Mouse (Mus musculus): ENCODE data around the gene Slc27a1.

The Slc27a1 gene

DNA sequence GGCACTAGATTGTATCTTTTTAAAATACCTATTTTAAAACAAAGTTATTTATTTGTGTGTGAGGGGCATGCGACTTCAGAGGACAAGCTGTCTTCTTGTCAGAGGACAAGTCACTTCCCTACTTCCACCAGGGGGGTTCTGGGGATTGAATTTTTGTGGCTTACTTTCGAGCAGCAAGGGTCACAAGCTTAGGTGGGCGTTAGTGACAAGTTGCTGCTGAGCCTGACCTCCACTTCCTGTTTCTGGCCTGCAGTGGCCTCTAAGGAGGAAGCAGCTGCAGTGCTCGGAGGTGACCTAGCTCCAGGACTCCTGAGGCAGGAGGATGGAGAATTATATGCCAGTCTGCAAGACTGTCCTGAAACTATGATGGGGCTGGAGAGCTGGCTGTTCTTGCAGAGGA is 44.7 kb downstream of the Slc27a1 start:
- peak in 1 of 2 experiments; percentile 14 for DNase-seq (ENCODE audit: low spot score in 2 of 2)

DNA sequence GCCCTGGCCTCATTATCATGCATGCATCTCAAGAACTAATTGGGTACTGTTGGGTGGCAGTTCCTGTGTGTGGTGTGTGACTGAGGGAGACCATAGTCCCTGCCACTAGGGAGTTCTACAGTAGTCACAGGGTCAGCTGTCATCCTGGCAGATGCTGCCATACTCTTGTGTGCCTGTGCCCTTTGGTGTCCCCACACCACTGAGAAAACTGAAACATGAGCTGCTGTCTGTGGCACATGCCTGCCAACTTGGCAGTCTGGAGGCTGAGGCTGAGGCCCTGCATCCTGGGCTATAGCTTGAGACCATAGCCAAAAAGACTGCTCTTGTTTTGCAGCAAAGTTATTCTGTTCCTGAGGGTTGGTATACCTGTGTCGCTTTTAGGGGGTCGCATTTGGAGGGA is 51.1 kb downstream of the Slc27a1 start:
- no peak for DNase-seq (ENCODE audit: low spot score in 2 of 2)

DNA sequence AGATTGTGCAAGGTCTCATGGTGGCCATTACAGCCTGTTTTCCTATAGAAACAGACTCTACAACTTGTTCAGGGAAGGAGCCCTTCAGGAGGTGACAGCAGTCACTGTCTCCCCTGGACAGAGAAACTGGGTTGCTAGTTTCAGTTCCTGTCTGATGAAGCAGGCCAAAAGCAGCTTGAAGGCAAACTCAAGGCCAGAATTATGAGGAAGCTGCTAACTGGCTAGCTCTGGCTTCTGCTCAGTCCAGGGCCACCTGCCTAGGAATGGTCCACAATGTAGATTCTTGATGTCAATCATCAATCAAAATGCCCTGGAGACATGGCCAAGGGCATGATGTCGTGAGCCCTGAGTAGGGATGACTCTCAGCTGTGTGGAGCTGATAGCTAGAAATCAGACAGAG is 56.4 kb downstream of the Slc27a1 start:
- DNase-seq (ENCODE audit: low spot score in 2 of 2) = no peak

DNA sequence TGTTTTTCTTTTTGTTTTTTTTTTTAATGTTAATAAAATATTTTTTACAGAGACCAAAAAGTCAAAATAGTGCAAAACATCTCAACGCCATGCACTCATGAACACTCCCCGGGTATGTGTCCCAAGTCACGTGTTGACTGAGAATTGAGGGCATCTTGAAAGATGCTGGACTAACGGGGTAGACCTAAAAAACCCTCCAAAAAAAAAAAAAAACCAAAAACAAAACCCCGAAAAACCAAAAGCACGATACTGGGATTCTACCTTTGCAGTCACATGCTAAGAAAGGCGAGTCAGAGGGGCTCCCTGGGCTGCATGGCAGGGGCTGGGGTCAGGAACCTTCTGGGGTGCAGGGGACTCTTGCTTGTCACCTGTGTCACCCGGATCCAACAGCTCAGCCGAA is 58.1 kb downstream of the Slc27a1 start:
- DNase-seq (ENCODE audit: low spot score in 2 of 2) = no peak

DNA sequence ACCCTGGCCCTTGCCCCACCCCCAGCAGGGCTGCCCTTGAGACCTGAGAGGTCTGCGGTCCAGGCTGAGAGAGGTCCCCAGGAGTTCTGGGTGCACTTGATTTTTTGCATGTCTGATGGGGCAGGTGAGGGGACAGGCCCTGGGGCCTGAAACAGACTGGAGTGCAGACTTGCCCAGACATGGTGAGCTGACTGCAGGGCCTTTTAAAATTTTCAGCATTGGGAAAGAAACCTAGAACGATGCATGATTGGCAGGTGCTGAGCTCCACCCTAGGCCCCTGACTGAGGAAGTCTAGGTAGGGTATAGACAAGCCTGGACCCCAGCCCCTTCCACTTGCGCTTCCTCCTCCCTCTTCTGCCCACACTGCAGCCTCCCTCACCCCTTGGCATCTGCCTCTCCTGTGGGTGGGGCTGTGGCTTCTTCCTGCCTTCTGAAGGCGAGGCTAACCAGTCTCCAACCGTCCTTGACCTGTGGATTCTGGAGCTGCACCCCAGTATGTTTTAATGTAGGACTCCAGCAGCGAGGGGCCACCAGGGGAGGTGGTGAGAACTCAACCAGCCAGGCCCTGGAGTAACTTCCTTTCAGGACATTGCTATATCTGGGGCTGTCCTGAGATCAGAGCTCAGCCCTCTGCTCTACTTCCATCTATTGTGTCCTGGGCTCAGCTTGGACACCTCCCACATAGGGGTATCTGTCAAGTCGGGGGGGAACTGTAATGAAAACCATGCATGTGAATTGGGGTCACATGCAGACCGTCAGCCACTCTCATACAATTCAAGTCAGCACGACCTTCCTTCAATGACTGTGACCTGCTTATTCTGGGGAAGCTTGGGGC is 58.8 kb downstream of the Slc27a1 start:
- DNase-seq (ENCODE audit: low spot score in 2 of 2) = no peak

DNA sequence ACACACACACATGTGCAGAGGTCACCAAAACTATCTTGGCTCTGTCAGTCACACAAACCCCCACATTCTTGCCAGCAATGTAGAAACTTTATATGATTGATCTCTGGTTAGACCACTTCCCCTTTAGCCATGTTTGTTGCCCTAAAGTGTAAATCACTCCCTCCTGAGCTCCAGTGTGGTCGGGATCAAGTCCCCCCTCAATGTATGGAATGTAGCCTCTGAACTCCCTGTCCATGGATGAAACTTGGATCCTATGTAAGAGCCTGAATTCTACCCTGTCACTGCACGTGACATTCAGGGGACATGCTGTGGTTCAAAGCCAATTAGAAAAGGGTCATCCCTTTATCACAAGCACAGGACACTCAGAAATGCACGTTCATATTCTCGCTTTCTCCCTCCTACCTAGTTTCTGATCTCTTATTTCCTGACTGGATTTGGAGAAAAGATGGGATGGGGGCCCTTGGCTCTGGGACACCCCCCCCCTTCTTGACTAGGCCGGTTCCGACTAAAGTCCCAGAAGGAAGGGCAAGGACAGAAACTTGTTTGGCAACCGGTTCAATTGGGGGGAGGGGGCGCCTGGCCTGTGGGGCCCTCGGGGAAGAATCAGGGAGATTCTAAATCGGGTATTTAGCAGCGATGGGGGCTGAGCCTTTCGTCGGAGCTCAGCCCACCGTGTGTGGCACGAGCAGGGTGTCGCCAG is 59.9 kb downstream of the Slc27a1 start:
- DNase-seq (ENCODE audit: low spot score in 2 of 2) = no peak

DNA sequence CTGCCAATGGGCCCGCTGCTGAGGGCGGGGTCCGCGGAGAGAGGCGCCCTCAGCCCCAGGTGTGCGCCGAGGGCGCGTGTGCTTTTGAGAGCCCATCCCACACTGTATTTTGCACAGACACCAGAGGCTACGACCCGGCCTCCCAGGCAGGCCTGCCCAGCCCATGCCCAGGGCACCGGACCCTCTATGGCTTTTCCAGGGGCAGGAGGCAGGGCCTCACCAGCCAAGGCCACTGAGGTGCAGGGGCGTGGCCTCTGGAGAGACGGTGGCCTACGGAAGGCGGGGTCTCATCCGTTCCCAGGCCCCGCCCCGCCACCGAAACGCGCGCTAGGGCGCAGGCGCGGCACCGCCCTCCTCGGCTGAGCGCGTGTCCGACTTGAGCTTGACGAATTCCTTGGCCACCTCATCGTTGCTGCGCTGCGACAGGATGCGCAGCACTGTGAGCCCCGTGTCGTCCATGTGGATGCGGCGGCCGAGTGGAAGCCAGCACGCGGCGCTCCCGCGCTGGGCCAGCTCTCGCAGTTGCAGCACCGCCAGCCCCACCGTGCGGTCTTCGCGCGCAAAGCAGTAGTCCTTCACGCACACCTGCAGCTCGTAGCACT is 60.5 kb downstream of the Slc27a1 start:
- peak; percentile 87 to 90 for DNase-seq (ENCODE audit: low spot score in 2 of 2)

DNA sequence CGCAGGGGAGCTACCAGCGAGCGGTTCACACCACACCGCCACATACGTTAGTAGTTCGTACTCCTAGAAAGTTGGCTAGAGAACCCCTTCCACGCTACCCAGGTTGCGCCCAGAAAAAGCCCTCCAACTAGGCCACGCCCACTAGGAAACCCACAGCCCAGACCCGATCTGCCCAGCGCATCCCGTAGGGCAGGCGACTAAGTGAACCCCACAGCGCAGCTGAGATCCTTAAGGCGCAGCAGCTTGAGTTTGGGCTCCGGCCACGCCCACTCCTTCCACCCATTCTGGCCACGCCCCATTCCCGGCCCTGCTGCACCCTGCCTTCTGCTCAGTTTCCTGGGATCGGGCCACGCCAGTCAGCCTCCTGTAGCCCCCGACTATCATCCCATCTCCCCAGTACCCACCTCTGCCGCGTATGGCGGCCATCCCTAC is 61.1 kb downstream of the Slc27a1 start:
- no peak for DNase-seq (ENCODE audit: low spot score in 2 of 2)

DNA sequence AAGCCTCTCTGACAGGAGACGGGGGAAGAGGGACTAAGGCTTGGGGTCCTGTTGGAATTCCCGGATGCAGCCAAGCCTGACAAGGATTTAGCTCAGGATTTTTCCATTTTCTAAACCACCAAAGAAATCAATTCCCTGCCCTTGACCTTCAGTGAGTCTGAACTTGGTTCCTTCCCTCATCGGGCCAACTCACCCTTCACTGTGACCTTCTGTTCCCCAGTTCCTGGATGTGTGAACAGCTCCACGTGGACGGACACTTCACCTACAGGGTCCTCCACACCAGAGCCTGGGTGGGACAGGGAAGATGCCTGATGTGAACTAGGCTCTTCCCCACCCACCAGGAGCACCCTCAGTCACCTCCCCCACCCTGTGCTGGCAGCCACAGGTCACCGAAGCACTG is 62.1 kb downstream of the Slc27a1 start:
- no peak for DNase-seq (ENCODE audit: low spot score in 2 of 2)

DNA sequence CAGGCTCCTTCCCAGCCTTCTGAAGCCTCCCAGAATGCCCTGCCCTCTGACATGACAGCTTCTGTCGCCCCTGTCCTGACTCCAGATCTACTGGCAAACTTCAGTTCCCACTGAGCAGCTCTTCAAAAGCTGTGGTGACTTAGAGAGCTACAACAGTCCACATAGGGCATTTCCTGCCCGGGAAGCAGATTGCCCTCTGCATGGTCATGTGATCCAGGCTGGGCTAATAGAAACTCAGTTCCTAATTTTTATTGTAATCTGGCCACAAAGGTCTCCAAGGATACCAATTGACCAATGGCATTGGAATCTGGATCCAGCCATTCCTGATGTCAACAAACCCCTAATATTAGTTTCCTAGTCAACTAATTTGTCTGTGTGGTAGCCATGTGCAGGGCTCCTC is 63.2 kb downstream of the Slc27a1 start:
- no peak for DNase-seq (ENCODE audit: low spot score in 2 of 2)

DNA sequence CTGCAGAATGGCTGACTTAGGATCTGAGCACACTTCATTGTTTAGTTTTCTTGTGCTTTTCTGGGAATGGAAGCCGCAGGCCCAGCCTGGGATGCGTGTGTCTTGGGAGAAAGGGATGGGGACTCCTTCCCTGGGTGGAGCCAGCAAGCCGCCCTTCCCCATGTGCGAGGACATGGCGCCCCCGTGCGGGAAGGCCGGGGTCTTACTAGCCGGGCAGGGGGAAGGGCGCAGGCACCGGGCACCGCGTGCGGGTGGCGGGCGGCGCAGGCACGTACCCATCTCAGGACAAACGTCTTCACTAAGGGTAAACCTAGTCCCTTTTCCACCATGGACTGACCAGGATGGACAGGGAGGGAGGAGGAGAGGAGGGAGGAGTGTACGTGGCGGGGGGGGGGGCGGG is 64.5 kb downstream of the Slc27a1 start:
- DNase-seq (ENCODE audit: low spot score in 2 of 2) = no peak

DNA sequence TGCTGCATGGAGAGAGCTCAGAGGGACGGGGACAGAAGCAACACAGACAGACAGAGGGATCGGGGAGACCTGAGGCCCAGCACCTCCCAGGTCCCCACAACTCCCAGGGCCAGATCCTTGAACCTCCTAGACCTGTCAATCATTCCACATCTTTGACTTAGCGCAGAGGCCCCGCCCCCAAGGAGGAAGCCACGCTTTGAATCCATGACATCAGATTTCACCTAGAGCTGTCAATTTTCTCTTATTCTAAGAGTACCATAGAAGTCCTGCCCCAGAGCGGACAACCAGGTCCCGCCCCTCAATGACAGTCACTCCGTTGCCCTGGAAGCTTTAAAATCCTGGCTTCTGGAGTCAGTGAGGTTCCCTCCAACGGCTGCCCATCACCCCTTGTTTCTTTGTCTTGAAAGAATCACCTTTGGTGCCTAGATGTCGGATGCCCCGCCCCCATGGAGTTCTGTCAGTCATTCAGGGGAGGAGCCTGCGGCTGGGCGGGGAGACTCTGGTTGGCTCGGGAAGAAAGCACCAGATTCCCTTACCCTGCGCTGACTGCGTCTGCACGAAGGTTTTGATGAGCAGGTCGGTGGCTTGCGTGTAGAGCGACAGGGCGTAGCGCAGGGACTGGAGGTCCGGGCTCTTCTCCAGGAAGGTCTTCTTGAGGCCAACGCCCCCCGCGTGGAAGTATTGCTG is 65.4 kb downstream of the Slc27a1 start:
- DNase-seq (ENCODE audit: low spot score in 2 of 2) = no peak
